Mouse (Mus musculus): Measurements from ENCODE around the gene Hpse2. TPM values are rescaled to one million over a fixed set of nuclear protein-coding genes. Genes with fewer than 3 reads are reported as not detected.

The Hpse2 gene
- polyA plus RNA-seq, 1 experiment from 2014 or later = 4.3 TPM

Other genes with a start within 250 kb of the Hpse2 start
- 0.96 and 1.4 TPM in 2 replicates for gene Cnnm1, start 52.1 kb upstream of the Hpse2 start, polyA plus RNA-seq (2014; fragmentation: Nextera tagmentation; extraction: Ambion mirVana)
- 33.1 and 34.4 TPM in 2 replicates for gene Got1, start 136.2 kb upstream of the Hpse2 start, polyA plus RNA-seq (2014; fragmentation: Nextera tagmentation; extraction: Ambion mirVana)
- 2.0 and 2.4 TPM in 2 replicates for gene Nkx2-3, start 224.0 kb upstream of the Hpse2 start, polyA plus RNA-seq (2014; fragmentation: Nextera tagmentation; extraction: Ambion mirVana)